Mouse (Mus musculus) limb, embryonic 14.5 days (tissue): ENCODE results near the gene Lep. TPM values are rescaled to one million over a fixed set of nuclear protein-coding genes. Genes with fewer than 3 reads are reported as not detected.

ENCODE experiments used
- ATAC-seq: fragments of 200-750 bp; cut with Nextera tagmentation; 2 replicates; pipeline ENCODE4 v1.8.0; 2017; ENCODE audit warnings: low read depth, moderate number of reproducible peaks, moderate TSS enrichment; ENCODE audit not compliant: low FRiP score
- DNase-seq: peaks from one replicate; pipeline ENCODE4 v3.0.0-alpha.2; 2015; ENCODE audit warnings: low spot score
- H3K27ac ChIP-seq: fragments of 300-500 bp; sonication (generic); replicated peaks from 2 replicates; pipeline ENCODE4 v1.5.1; 2014; ENCODE audit warnings: low read depth, mild to moderate bottlenecking, low read length, moderate library complexity, mixed read lengths
- H3K27me3 ChIP-seq: fragments of 300-500 bp; sonication (generic); 2 replicates; pipeline ENCODE4 v1.6.1; 2014; ENCODE audit warnings: low read length, mixed read lengths; ENCODE audit not compliant: control insufficient read depth, insufficient read depth
- H3K36me3 ChIP-seq: fragments of 300-500 bp; sonication (generic); 2 replicates; pipeline ENCODE4 v1.6.1; 2014; ENCODE audit warnings: mild to moderate bottlenecking, low read length, moderate library complexity, mixed read lengths; ENCODE audit not compliant: control insufficient read depth, insufficient read depth
- H3K4me1 ChIP-seq: fragments of 300-500 bp; sonication (generic); 2 replicates; pipeline ENCODE4 v1.6.1; 2014; ENCODE audit warnings: antibody characterized with exemption, low read length, mixed read lengths; ENCODE audit not compliant: control insufficient read depth, insufficient read depth
- H3K4me2 ChIP-seq: fragments of 300-500 bp; sonication (generic); replicated peaks from 2 replicates; pipeline ENCODE4 v1.6.1; 2014; ENCODE audit warnings: low read depth, mild to moderate bottlenecking, low read length, moderate library complexity; ENCODE audit not compliant: severe bottlenecking
- H3K4me3 ChIP-seq: fragments of 300-500 bp; sonication (generic); replicated peaks from 2 replicates; pipeline ENCODE4 v1.5.1; 2014; ENCODE audit warnings: low read length
- H3K9ac ChIP-seq: fragments of 300-500 bp; sonication (generic); 2 replicates; pipeline ENCODE4 v1.6.1; 2014; ENCODE audit warnings: mild to moderate bottlenecking, low read depth, low read length, moderate library complexity; ENCODE audit not compliant: severe bottlenecking
- H3K9me3 ChIP-seq: fragments of 300-500 bp; sonication (generic); 2 replicates; pipeline ENCODE4 v1.6.1; 2016; ENCODE audit warnings: low read length; ENCODE audit not compliant: control insufficient read depth
- POLR2A ChIP-seq: fragments of 200-500 bp; IDR thresholded peaks from 2 replicates; pipeline ENCODE4 v1.8.0; 2012; ENCODE audit warnings: inconsistent platforms, mild to moderate bottlenecking, moderate library complexity, borderline replicate concordance; ENCODE audit not compliant: insufficient read depth, insufficient read length; ENCODE audit errors: extremely low read depth
- WGBS: fragments of 180-500 bp; shearing (Covaris S2); extraction: QIAGEN DNeasy Blood & Tissue Kit; methylation state at CpG from one replicate; pipeline ENCODE4 v1.1.7; 2014; 5-methylcytosine and 5-hydroxymethylcytosine counted together
- microRNA-seq: library from miRNA; unstranded; fragments of <30 nt; microRNA quantifications from one replicate; pipeline ENCODE4, GENCODE M21; 2016
- polyA plus RNA-seq, 2 experiments: library from polyadenylated mRNA; depleted of rRNA in 1 of 2; stranded (reverse) in 1 of 2; unstranded in 1 of 2; fragments of >200 nt; fragmentation: Nextera tagmentation in 1 of 2; extraction: Ambion mirVana in 1 of 2; gene quantifications; 2 replicates each; pipeline versions ENCODE4 v1.2.1 to v1.2.3; 2012 to 2014

Gene Lep
- polyA plus RNA-seq, 2 experiments: not detected

- peaks cover 9% of the 10 kb centered on the region; the same call in 1 of the 2 replicates for H3K9me3 ChIP-seq
- no peak for DNase-seq
- H3K27me3 ChIP-seq: no peaks in the 10 kb centered on the region
- no peaks in the 10 kb centered on the region for H3K36me3 ChIP-seq
- ATAC-seq: no peak
- TF ChIP-seq POLR2A: no peak
- WGBS: 63% methylated on average over 7 of the region's 7 CpGs
- H3K9ac ChIP-seq: no peak overlapping the region
- H3K4me1 ChIP-seq: peaks cover 5% of the 10 kb centered on the region; the same call in 1 of the 2 replicates
- H3K4me2 ChIP-seq: no peak overlapping the region
- H3K27ac ChIP-seq: no peak overlapping the region
- H3K4me3 ChIP-seq: no peak overlapping the region
Measured at GRCm38 (mm10) chr6:29115756-29116155, 55.7 kb downstream of the Lep start.

- H3K36me3 ChIP-seq: no peaks in the 10 kb centered on the region
- no peak overlapping the region for H3K27ac ChIP-seq
- H3K9ac ChIP-seq: no peak overlapping the region
- no peak overlapping the region for H3K4me2 ChIP-seq
- H3K4me1 ChIP-seq: peaks cover 5% of the 10 kb centered on the region; the same call in 1 of the 2 replicates
- no peaks in the 10 kb centered on the region for H3K27me3 ChIP-seq
- ATAC-seq (no peak), DNase-seq (no peak)
- no peak overlapping the region for H3K4me3 ChIP-seq
- H3K9me3 ChIP-seq: no peaks in the 10 kb centered on the region
- no peak for TF ChIP-seq POLR2A
- WGBS: 62% methylated on average over 7 of the region's 7 CpGs
Measured at GRCm38 (mm10) chr6:29117417-29118104, 57.5 kb downstream of the Lep start.

- no peak for TF ChIP-seq POLR2A
- ATAC-seq (no peak), DNase-seq (no peak)
- Histone ChIP-seq H3K27me3 (no peaks in the 10 kb centered on the region), H3K4me1 (peaks cover 5% of the 10 kb centered on the region; the same call in 1 of the 2 replicates), H3K4me2 (no peak overlapping the region), H3K9ac (no peak overlapping the region), H3K4me3 (no peak overlapping the region), H3K9me3 (no peaks in the 10 kb centered on the region), H3K36me3 (no peaks in the 10 kb centered on the region), H3K27ac (no peak overlapping the region)
Measured at GRCm38 (mm10) chr6:29118231-29118630, 58.2 kb downstream of the Lep start.

- Histone ChIP-seq H3K27ac (no peak overlapping the region), H3K4me1 (peaks cover 5% of the 10 kb centered on the region; the same call in 1 of the 2 replicates), H3K9ac (no peak overlapping the region), H3K4me2 (no peak overlapping the region), H3K36me3 (peaks cover 2% of the 10 kb centered on the region; the same call in 1 of the 2 replicates), H3K27me3 (no peaks in the 10 kb centered on the region), H3K4me3 (no peak overlapping the region), H3K9me3 (no peaks in the 10 kb centered on the region)
- TF ChIP-seq POLR2A: no peak
- DNase-seq (no peak), ATAC-seq (no peak)
- WGBS: 63% methylated on average over 4 of the region's 4 CpGs
Measured at GRCm38 (mm10) chr6:29118963-29119362, 58.9 kb downstream of the Lep start.

GRCm38 (mm10) chr6:29119990-29120389, 60.0 kb downstream of the Lep start:
- Histone ChIP-seq H3K27ac (no peak overlapping the region), H3K4me2 (no peak overlapping the region), H3K4me1 (peaks cover 5% of the 10 kb centered on the region; the same call in 1 of the 2 replicates), H3K9ac (no peak overlapping the region), H3K9me3 (no peaks in the 10 kb centered on the region), H3K36me3 (peaks cover 11% of the 10 kb centered on the region), H3K27me3 (no peaks in the 10 kb centered on the region), H3K4me3 (no peak overlapping the region)
- ATAC-seq (no peak), DNase-seq (no peak)
- WGBS: 93% methylated on average over 13 of the region's 13 CpGs
- TF ChIP-seq POLR2A: no peak

Small RNAs within 50 kb of the gene (microRNA-seq; reads per million reads assigned to microRNA genes)
- 1.1 reads per million for gene Mir129-1

Other genes starting within 250 kb of the Lep start
- 0.99 and 1.0 TPM in 2 replicates for gene Lrrc4, start 228.5 kb upstream of the Lep start, polyA plus RNA-seq (2012; rRNA removed)
- gene Lrrc4, start 228.5 kb upstream of the Lep start, polyA plus RNA-seq (2014; fragmentation: Nextera tagmentation; extraction: Ambion mirVana): 0.61 TPM in 2 replicates
- gene Rbm28, start 104.8 kb downstream of the Lep start, polyA plus RNA-seq (2012; rRNA removed): 45.9 and 59.8 TPM in 2 replicates
- gene Rbm28, start 104.8 kb downstream of the Lep start, polyA plus RNA-seq (2014; fragmentation: Nextera tagmentation; extraction: Ambion mirVana): 35.7 and 47.7 TPM in 2 replicates
- gene Prrt4, start 119.4 kb downstream of the Lep start, polyA plus RNA-seq (2012; rRNA removed): 1.2 and 1.8 TPM in 2 replicates
- 0.92 and 1.1 TPM in 2 replicates for gene Prrt4, start 119.4 kb downstream of the Lep start, polyA plus RNA-seq (2014; fragmentation: Nextera tagmentation; extraction: Ambion mirVana)
- 42.1 and 53.1 TPM in 2 replicates for gene Impdh1, start 156.1 kb downstream of the Lep start, polyA plus RNA-seq (2012; rRNA removed)
- 46.6 and 49.2 TPM in 2 replicates for gene Impdh1, start 156.1 kb downstream of the Lep start, polyA plus RNA-seq (2014; fragmentation: Nextera tagmentation; extraction: Ambion mirVana)
- gene Hilpda, start 212.3 kb downstream of the Lep start, polyA plus RNA-seq (2012; rRNA removed): 39.7 and 48.1 TPM in 2 replicates
- 48.1 and 53.7 TPM in 2 replicates for gene Hilpda, start 212.3 kb downstream of the Lep start, polyA plus RNA-seq (2014; fragmentation: Nextera tagmentation; extraction: Ambion mirVana)
- 2.6 and 3.8 TPM in 2 replicates for gene Fam71f2, start 219.4 kb downstream of the Lep start, polyA plus RNA-seq (2012; rRNA removed)
- 0.57 and 0.70 TPM in 2 replicates for gene Fam71f2, start 219.4 kb downstream of the Lep start, polyA plus RNA-seq (2014; fragmentation: Nextera tagmentation; extraction: Ambion mirVana)